Mouse (Mus musculus) liver, embryonic 16.5 days (tissue): Measurements from ENCODE around the gene Olfr464. TPM values are rescaled to one million over a fixed set of nuclear protein-coding genes. Genes with fewer than 3 reads are reported as not detected.
"Not testable (repeated sequence)": the region's sequence is repeated elsewhere in the genome, so short reads cannot be mapped to it uniquely, and the experiment has no call there.

ENCODE experiments used
- ATAC-seq: fragments of 200-750 bp; cut with Nextera tagmentation; 2 replicates; pipeline ENCODE4 v1.8.0; 2017; ENCODE audit warnings: low read depth, mild to moderate bottlenecking, moderate number of reproducible peaks, moderate library complexity
- H3K27ac ChIP-seq: fragments of 300-500 bp; sonication (generic); 2 replicates; pipeline ENCODE4 v1.5.1; 2014; ENCODE audit warnings: mild to moderate bottlenecking, low read length
- H3K27me3 ChIP-seq: fragments of 300-500 bp; sonication (generic); 2 replicates; pipeline ENCODE4 v1.6.1; 2014; ENCODE audit warnings: low read depth, low read length, mixed read lengths; ENCODE audit not compliant: control insufficient read depth, insufficient read depth
- H3K36me3 ChIP-seq: fragments of 300-500 bp; sonication (generic); 2 replicates; pipeline ENCODE4 v1.6.1; 2014; ENCODE audit warnings: mild to moderate bottlenecking; ENCODE audit not compliant: control insufficient read depth, insufficient read depth
- H3K4me1 ChIP-seq: fragments of 300-500 bp; sonication (generic); 2 replicates; pipeline ENCODE4 v1.6.1; 2014; ENCODE audit warnings: low read depth, low read length, mixed read lengths; ENCODE audit not compliant: control insufficient read depth
- H3K4me2 ChIP-seq: fragments of 300-500 bp; sonication (generic); 2 replicates; pipeline ENCODE4 v1.6.1; 2014; ENCODE audit warnings: low read depth, low read length, mixed read lengths
- H3K4me3 ChIP-seq: fragments of 300-500 bp; sonication (generic); 2 replicates; pipeline ENCODE4 v1.5.1; 2014; ENCODE audit warnings: low read depth, mild to moderate bottlenecking, low read length
- H3K9ac ChIP-seq: fragments of 300-500 bp; sonication (generic); 2 replicates; pipeline ENCODE4 v1.6.1; 2014; ENCODE audit warnings: low read depth, low read length
- H3K9me3 ChIP-seq: fragments of 300-500 bp; sonication (generic); replicated peaks from 2 replicates; pipeline ENCODE4 v1.6.1; 2016; ENCODE audit warnings: low read length; ENCODE audit not compliant: control insufficient read depth
- WGBS: fragments of 180-500 bp; shearing (Covaris S2); extraction: QIAGEN DNeasy Blood & Tissue Kit; methylation state at CpG from one replicate; pipeline ENCODE4 v1.1.7; 2014; ENCODE audit not compliant: insufficient replicate concordance; 5-methylcytosine and 5-hydroxymethylcytosine counted together
- polyA plus RNA-seq: library from polyadenylated mRNA; unstranded; fragments of >200 nt; fragmentation: Nextera tagmentation; extraction: Ambion mirVana; gene quantifications from 2 replicates; pipeline ENCODE4 v1.2.1, GENCODE M21; 2015

The Olfr464 gene
- polyA plus RNA-seq, 1 experiment from 2014 or later, result not detected

DNA sequence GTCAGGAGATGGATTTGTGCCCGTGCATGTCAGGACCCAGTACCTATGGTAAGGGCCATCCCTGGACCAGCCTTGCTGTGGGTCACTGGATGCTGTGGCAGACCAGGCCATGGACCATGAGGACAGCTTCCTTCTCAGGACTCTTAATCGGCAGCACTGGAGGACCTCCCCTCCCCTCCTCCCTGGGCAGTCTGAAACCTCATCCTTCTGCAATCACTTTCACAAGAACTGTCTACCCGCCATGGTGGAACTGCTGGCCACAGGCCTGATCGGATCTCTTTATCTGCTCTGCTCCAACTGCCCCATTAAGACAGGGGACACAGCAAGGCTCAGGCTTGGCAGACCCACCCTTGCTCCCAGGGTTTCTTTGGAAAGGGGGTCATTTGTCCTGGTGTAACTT lies 39.1 kb downstream of the Olfr464 start:
- Histone ChIP-seq H3K9me3 (no peaks in the 10 kb centered on the region), H3K27me3 (no peaks in the 10 kb centered on the region), H3K4me3 (no peak overlapping the region), H3K36me3 (no peaks in the 10 kb centered on the region), H3K4me1 (no peaks in the 10 kb centered on the region), H3K4me2 (no peak overlapping the region), H3K9ac (no peak overlapping the region), H3K27ac (no peak overlapping the region)
- 40% methylated on average over 4 of the region's 4 CpGs for WGBS
- no peak for ATAC-seq

DNA sequence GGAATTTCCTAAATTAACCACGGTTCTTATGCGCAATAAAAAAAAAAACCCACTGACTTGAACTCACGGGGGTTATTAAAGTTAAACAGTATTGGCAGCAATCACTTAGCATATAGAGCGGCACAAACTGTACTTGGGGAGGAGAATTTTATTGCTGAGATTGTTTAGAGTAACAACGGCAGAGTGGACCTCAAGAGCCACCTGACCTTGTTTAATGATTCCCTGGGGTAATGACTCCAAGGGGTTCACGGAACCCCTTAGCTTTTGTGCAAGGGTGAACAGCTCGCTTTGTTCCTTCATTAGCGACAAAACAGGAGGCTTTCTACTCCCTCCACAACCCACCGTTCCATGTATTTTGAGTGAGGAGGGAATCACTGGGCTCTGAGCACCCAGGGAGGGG lies 40.9 kb downstream of the Olfr464 start:
- Histone ChIP-seq H3K4me3 (no peak overlapping the region), H3K9me3 (no peaks in the 10 kb centered on the region), H3K4me2 (no peak overlapping the region), H3K36me3 (no peaks in the 10 kb centered on the region), H3K4me1 (no peaks in the 10 kb centered on the region), H3K27me3 (no peaks in the 10 kb centered on the region; the same call in 1 of the 2 replicates), H3K9ac (no peak overlapping the region), H3K27ac (no peak overlapping the region)
- whole genome bisulfite sequencing, result 67% methylated on average over 9 of the region's 9 CpGs
- no peak for ATAC-seq

DNA sequence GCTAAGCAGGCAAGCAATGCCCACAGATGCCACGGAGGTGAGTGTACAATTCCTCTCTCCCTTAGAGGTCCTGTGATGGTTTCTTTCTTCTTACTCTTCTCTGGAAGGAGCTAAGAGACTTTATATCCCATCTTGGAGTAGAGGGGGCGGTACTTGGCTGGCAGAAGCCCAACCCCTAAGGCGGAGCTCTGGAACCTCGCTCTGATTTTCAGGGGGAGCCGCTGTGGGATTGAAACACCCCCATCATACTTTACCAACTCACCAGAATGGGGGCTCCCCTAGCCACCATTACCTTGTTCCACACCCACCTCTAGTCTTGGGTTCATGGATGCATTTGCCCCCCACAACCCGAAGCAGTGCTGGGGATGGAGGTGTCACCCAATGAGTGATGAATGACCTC lies 45.3 kb downstream of the Olfr464 start, which contains the start of gene Epx:
TSS of gene Epx (minus strand) at position 101 of the 400 bp plus-strand sequence.
- Histone ChIP-seq H3K4me3 (no peak within 1 kb of the TSS), H3K36me3 (no peaks in the 10 kb centered on the region), H3K27ac (no peak within 1 kb of the TSS), H3K4me1 (no peaks in the 10 kb centered on the region), H3K9me3 (no peaks in the 10 kb centered on the region), H3K4me2 (no peak within 1 kb of the TSS), H3K9ac (no peak within 1 kb of the TSS), H3K27me3 (no peaks in the 10 kb centered on the region; the same call in 1 of the 2 replicates)
- WGBS, result 67% methylated on average over 6 of the region's 6 CpGs
- ATAC-seq, result no peak

DNA sequence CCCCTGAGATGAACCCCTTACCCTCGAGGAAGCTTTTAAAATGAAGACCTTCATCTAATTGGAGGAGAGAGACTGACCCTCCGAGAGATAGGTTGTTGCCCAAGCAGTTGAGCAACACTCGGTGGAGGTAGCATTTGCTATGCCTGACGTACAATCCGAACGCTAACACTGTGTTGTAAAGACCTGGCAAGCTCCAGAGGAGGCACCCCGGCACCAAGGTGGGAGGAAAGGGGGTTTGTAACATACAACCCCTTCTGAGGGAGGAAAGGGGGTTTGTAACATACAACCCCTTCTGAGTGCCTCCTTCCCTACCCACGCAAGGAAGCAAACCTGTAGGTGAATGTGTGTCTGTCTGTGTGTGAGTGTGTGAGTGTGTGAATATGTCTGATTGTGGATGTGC lies 49.0 kb downstream of the Olfr464 start:
- WGBS, result 42% methylated on average over 8 of the region's 8 CpGs
- Histone ChIP-seq H3K27me3 (no peaks in the 10 kb centered on the region; the same call in 1 of the 2 replicates), H3K4me3 (no peak overlapping the region)

DNA sequence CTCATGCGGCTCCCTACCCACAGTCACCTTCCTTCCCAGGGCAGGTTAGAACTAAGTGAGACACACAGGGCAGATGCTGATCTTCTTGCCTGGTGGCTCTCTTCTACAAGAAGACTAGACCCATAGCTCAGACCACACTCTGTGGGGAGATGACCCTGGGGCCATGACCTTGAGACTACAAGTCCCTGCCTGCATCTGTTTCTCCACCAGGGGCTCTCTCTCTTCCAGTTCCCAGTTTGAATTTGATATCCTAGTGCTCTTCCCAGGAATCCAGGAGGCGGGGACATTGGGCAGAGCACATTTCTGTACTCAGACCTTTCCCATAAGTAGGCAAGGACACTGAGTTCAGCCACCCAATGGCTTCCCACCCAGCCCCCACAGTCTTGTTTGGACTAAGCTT lies 50.7 kb downstream of the Olfr464 start:
- Histone ChIP-seq H3K9ac (no peak overlapping the region), H3K4me3 (no peak overlapping the region), H3K36me3 (no peaks in the 10 kb centered on the region), H3K27me3 (no peaks in the 10 kb centered on the region), H3K4me2 (no peak overlapping the region), H3K27ac (no peak overlapping the region), H3K9me3 (no peaks in the 10 kb centered on the region), H3K4me1 (no peaks in the 10 kb centered on the region)
- no peak for ATAC-seq
- 68% methylated on average over 2 of the region's 2 CpGs for WGBS

More for the DNA sequence above, 49.0 kb downstream of the Olfr464 start:
- H3K9me3 ChIP-seq, result no peaks in the 10 kb centered on the region
- no peak overlapping the region for H3K4me2 ChIP-seq
- H3K9ac ChIP-seq, result no peak overlapping the region
- no peaks in the 10 kb centered on the region for H3K36me3 ChIP-seq
- H3K27ac ChIP-seq, result no peak overlapping the region
- ATAC-seq, result no peak
- H3K4me1 ChIP-seq, result no peaks in the 10 kb centered on the region

DNA sequence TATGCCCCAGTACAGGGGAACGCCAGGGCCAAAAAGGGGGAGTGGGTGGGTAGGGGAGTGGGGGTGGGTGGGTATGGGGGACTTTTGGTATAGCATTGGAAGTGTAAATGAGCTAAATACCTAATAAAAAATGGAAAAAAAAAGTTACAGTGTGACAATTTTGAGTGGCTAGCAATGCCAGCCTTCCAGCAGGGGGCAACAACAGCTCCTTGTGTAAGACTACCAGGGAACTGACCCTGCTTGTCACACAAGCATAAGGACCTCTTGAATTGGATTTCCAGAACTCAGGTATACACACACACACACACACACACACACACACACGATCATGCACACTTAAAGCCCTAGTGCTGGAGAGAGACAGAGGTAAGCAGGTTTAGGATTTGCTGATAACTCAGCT lies 53.9 kb downstream of the Olfr464 start:
- H3K27me3 ChIP-seq, ATAC-seq, H3K36me3 ChIP-seq, H3K4me1 ChIP-seq, H3K4me3 ChIP-seq, H3K9me3 ChIP-seq, H3K9ac ChIP-seq, H3K27ac ChIP-seq, H3K4me2 ChIP-seq: not testable (repeated sequence)
- 27% methylated on average over 1 of the region's 2 CpGs for WGBS

Other genes starting within 250 kb of the Olfr464 start
- 180 and 196 TPM in 2 replicates for gene Supt4a, start 183.4 kb downstream of the Olfr464 start, polyA plus RNA-seq
- 1.7 and 2.7 TPM in 2 replicates for gene Tspoap1, start 160.4 kb downstream of the Olfr464 start, polyA plus RNA-seq
- 420 and 425 TPM in 2 replicates for gene Mpo, start 127.4 kb downstream of the Olfr464 start, polyA plus RNA-seq
- not detected in 2 replicates for gene Lpo, start 92.7 kb downstream of the Olfr464 start, polyA plus RNA-seq
- 1.2 and 1.6 TPM in 2 replicates for gene Mks1, start 67.8 kb downstream of the Olfr464 start, polyA plus RNA-seq
- 3.1 and 3.6 TPM in 2 replicates for gene Epx, start 45.4 kb downstream of the Olfr464 start, polyA plus RNA-seq
- not detected in 2 replicates for gene Olfr462, start 28.7 kb downstream of the Olfr464 start, polyA plus RNA-seq
- not detected in 2 replicates for gene Olfr463, start 23.6 kb downstream of the Olfr464 start, polyA plus RNA-seq
- 5.3 and 6.0 TPM in 2 replicates for gene Dynll2, start 66.6 kb upstream of the Olfr464 start, polyA plus RNA-seq
- gene Srsf1, start 126.4 kb upstream of the Olfr464 start, polyA plus RNA-seq, result 101 and 102 TPM in 2 replicates
- 7.3 and 7.7 TPM in 2 replicates for gene Vezf1, start 147.3 kb upstream of the Olfr464 start, polyA plus RNA-seq
- 0.33 and 0.57 TPM in 2 replicates for gene Cuedc1, start 177.1 kb upstream of the Olfr464 start, polyA plus RNA-seq